8 mouse cellular contexts compared by ENCODE assay signal in genomic region chr11:120580190-120580589, GRCm38 (mm10). TPM values are rescaled to one million over a fixed set of nuclear protein-coding genes. Genes with fewer than 3 reads are reported as not detected.
DNase-seq lines count a peak whose midpoint lies in the region; ATAC-seq and TF ChIP-seq lines count a peak whose summit lies in the region.

No protein-coding gene starts in this region.

- peak overlapping the region; percentile 46; the same call in 1 of the 2 replicates for H3K27ac ChIP-seq in cerebellum, adult 2 months (ENCODE audit: insufficient read depth, low read length)
- H3K27ac ChIP-seq in heart, embryonic 13.5 days (replicated peaks) = peak overlapping the region; percentile 94
- peak overlapping the region; percentile 99 for H3K27ac ChIP-seq in midbrain, embryonic 10.5 days (replicated peaks)

- peak overlapping the region; percentile 98 for H3K9ac ChIP-seq in heart, embryonic 13.5 days

- peaks cover 60% of the 10 kb centered on the region for H3K36me3 ChIP-seq in heart, embryonic 13.5 days
- peaks cover 65% of the 10 kb centered on the region for H3K36me3 ChIP-seq in midbrain, embryonic 10.5 days

- TF ChIP-seq POLR2A in cerebellum, adult 2 months (IDR thresholded peaks at IDR 0.05; ENCODE audit: borderline replicate concordance, insufficient read depth, low read length) = no peak

- no peaks in the 10 kb centered on the region for H3K27me3 ChIP-seq in cerebellum, adult 2 months (ENCODE audit: control insufficient read depth, insufficient read depth, low read length)
- H3K27me3 ChIP-seq in heart, embryonic 13.5 days (replicated peaks) = no peaks in the 10 kb centered on the region
- H3K27me3 ChIP-seq in midbrain, embryonic 10.5 days (ENCODE audit: low read depth, poor library complexity, severe bottlenecking) = no peaks in the 10 kb centered on the region

- WGBS in cerebellum, adult 2 months = 18% methylated on average over 7 of the region's 7 CpGs
- 52% methylated on average over 7 of the region's 7 CpGs for WGBS in heart, embryonic 13.5 days
- WGBS in midbrain, embryonic 10.5 days = 72% methylated on average over 7 of the region's 7 CpGs

- peaks cover 5% of the 10 kb centered on the region for H3K9me3 ChIP-seq in heart, embryonic 13.5 days
- peaks cover 5% of the 10 kb centered on the region for H3K9me3 ChIP-seq in midbrain, embryonic 10.5 days (replicated peaks)

- no peak for TF ChIP-seq CTCF in cerebellum, adult 2 months (IDR thresholded peaks at IDR 0.05; ENCODE audit: borderline replicate concordance, insufficient read depth, low read depth, low read length)

- peak overlapping the region; percentile 88 for H3K4me2 ChIP-seq in heart, embryonic 13.5 days

- no peak for ATAC-seq in heart, embryonic 13.5 days (ENCODE audit: extremely low read depth, insufficient number of reproducible peaks, low FRiP score, low TSS enrichment)
- no peak for ATAC-seq in megakaryocyte progenitor cell, adult 5-6 weeks (replicated peaks; ENCODE audit: poor library complexity)

- DNase-seq in cerebellum, adult 2 months = peak; percentile 30 to 41
- DNase-seq in cerebellum, adult 8-10 months = no peak
- DNase-seq in R1 (ENCODE audit: low read depth, low spot score) = peak; percentile 24
- peak; percentile 37 to 74 for DNase-seq in kidney, postnatal 25 days
- DNase-seq in midbrain, embryonic 10.5 days (ENCODE audit: low spot score) = no peak
- DNase-seq in right cerebral cortex, postnatal 25 days = no peak

- H3K4me3 ChIP-seq in cerebellum, adult 2 months (replicated peaks; ENCODE audit: insufficient read depth, low read depth, low read length) = peak overlapping the region; percentile 73
- peak overlapping the region; percentile 96 for H3K4me3 ChIP-seq in heart, embryonic 13.5 days
- peak overlapping the region; percentile 92 for H3K4me3 ChIP-seq in midbrain, embryonic 10.5 days

- H3K4me1 ChIP-seq in cerebellum, adult 2 months (ENCODE audit: control insufficient read depth, insufficient read depth, low read length) = peaks cover 13% of the 10 kb centered on the region
- H3K4me1 ChIP-seq in heart, embryonic 13.5 days = peaks cover 33% of the 10 kb centered on the region
- peaks cover 38% of the 10 kb centered on the region for H3K4me1 ChIP-seq in midbrain, embryonic 10.5 days

RNA-seq across cellular contexts. Expression of gene Arhgdia, which starts 1.2 kb away (rescaled TPM):
- 288 and 305 TPM in 2 replicates for polyA plus RNA-seq in cerebellum, adult 2 months (2012; rRNA removed)
- 435 and 436 TPM in 2 replicates for polyA plus RNA-seq in heart, embryonic 13.5 days (2015; fragmentation: Nextera tagmentation; extraction: Ambion mirVana)
- 743 and 777 TPM in 2 replicates for polyA plus RNA-seq in midbrain, embryonic 10.5 days (2016; fragmentation: Nextera tagmentation; extraction: Ambion mirVana)
- 401 and 420 TPM in 2 replicates for total RNA-seq in megakaryocyte progenitor cell, adult 5-6 weeks (2015)
- 177 and 193 TPM in 2 replicates for total RNA-seq in megakaryocyte progenitor cell, adult 5-6 weeks (2017)

RNA-seq across cellular contexts. Expression of gene P4hb, which starts 7.1 kb away (rescaled TPM):
- 98.4 and 105 TPM in 2 replicates for polyA plus RNA-seq in cerebellum, adult 2 months (2012; rRNA removed)
- polyA plus RNA-seq in heart, embryonic 13.5 days (2015; fragmentation: Nextera tagmentation; extraction: Ambion mirVana) = 427 and 448 TPM in 2 replicates
- polyA plus RNA-seq in midbrain, embryonic 10.5 days (2016; fragmentation: Nextera tagmentation; extraction: Ambion mirVana) = 534 and 562 TPM in 2 replicates
- 669 and 748 TPM in 2 replicates for total RNA-seq in megakaryocyte progenitor cell, adult 5-6 weeks (2015)
- total RNA-seq in megakaryocyte progenitor cell, adult 5-6 weeks (2017) = 1,254 and 1,320 TPM in 2 replicates

RNA-seq across cellular contexts. Expression of gene Alyref, which starts 18.0 kb away (rescaled TPM):
- 42.6 and 51.8 TPM in 2 replicates for polyA plus RNA-seq in cerebellum, adult 2 months (2012; rRNA removed)
- 253 and 284 TPM in 2 replicates for polyA plus RNA-seq in heart, embryonic 13.5 days (2015; fragmentation: Nextera tagmentation; extraction: Ambion mirVana)
- 605 and 647 TPM in 2 replicates for polyA plus RNA-seq in midbrain, embryonic 10.5 days (2016; fragmentation: Nextera tagmentation; extraction: Ambion mirVana)
- total RNA-seq in megakaryocyte progenitor cell, adult 5-6 weeks (2015) = 197 and 227 TPM in 2 replicates
- 266 and 298 TPM in 2 replicates for total RNA-seq in megakaryocyte progenitor cell, adult 5-6 weeks (2017)

RNA-seq across cellular contexts. Expression of gene Anapc11, which starts 18.0 kb away (rescaled TPM):
- polyA plus RNA-seq in cerebellum, adult 2 months (2012; rRNA removed) = 168 and 178 TPM in 2 replicates
- polyA plus RNA-seq in heart, embryonic 13.5 days (2015; fragmentation: Nextera tagmentation; extraction: Ambion mirVana) = 174 and 199 TPM in 2 replicates
- 216 and 231 TPM in 2 replicates for polyA plus RNA-seq in midbrain, embryonic 10.5 days (2016; fragmentation: Nextera tagmentation; extraction: Ambion mirVana)
- 66.2 and 67.6 TPM in 2 replicates for total RNA-seq in megakaryocyte progenitor cell, adult 5-6 weeks (2015)
- 22.9 and 25.7 TPM in 2 replicates for total RNA-seq in megakaryocyte progenitor cell, adult 5-6 weeks (2017)

RNA-seq across cellular contexts. Expression of gene Npb, which starts 28.1 kb away (rescaled TPM):
- polyA plus RNA-seq in cerebellum, adult 2 months (2012; rRNA removed) = 4.7 and 5.6 TPM in 2 replicates
- polyA plus RNA-seq in heart, embryonic 13.5 days (2015; fragmentation: Nextera tagmentation; extraction: Ambion mirVana) = 14.9 and 18.6 TPM in 2 replicates
- polyA plus RNA-seq in midbrain, embryonic 10.5 days (2016; fragmentation: Nextera tagmentation; extraction: Ambion mirVana) = 0.65 and 0.66 TPM in 2 replicates
- 0.59 TPM in 1 of 2 replicates, not detected in the other for total RNA-seq in megakaryocyte progenitor cell, adult 5-6 weeks (2015)
- total RNA-seq in megakaryocyte progenitor cell, adult 5-6 weeks (2017) = not detected in 2 replicates

Comparison
In these comparisons a context has a peak if more than half of its experiments do, and no peak if none do; other contexts are left out.
1. DNase-seq: peak in cerebellum, adult 2 months (2 of 2), R1 (single experiment) and kidney, postnatal 25 days (2 of 2); none in cerebellum, adult 8-10 months (single experiment), midbrain, embryonic 10.5 days (single experiment) and right cerebral cortex, postnatal 25 days (single experiment).
2. H3K27ac ChIP-seq: peak in every context shown above with its lines; median percentile 99 in midbrain, embryonic 10.5 days; 94 in heart, embryonic 13.5 days; 46 in cerebellum, adult 2 months.
3. Peak in every context shown above with its lines, with median percentiles within 50 percentile points of each other: H3K4me3 ChIP-seq.